In the genomic region with DNA sequence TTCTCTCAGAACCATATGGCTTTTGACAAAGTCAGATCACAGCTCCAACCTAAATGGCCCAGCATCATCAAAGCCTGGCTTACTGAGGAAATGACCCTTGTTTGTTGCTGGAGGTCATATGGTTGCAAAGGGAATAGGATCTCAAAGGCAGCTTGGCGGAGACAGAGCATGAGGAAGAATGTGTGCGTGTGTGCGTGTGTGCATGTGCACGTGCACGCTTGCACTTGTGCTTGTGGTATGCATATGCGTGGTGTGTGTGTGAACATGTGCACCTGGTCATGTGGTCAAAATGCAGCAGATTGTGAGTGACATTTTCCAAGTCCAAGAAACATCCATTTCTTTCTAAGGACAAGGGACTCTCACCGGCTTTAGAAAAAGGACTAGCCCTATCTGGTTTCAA, we compare ENCODE assay signal across 18 mouse cellular contexts.
"Had no signal": no experiment of that assay in that cellular context is flagged by ENCODE, and none has a peak within 500 bp of the region (broad histone marks: within the 10 kb centered on the region; RNA-seq: fewer than 3 reads in every experiment).

No protein-coding gene starts in this region.

- H3K27ac ChIP-seq: left cerebral cortex, adult 2 months; limb, embryonic 13.5 days; liver, embryonic 13.5 days; midbrain, embryonic 10.5 days; midbrain, embryonic 13.5 days; neural tube, embryonic 13.5 days had no signal

- H3K4me2 ChIP-seq: limb, embryonic 13.5 days; liver, embryonic 13.5 days; midbrain, embryonic 13.5 days; neural tube, embryonic 13.5 days had no signal

- H3K27me3 ChIP-seq: limb, embryonic 13.5 days; liver, embryonic 13.5 days; neural tube, embryonic 13.5 days had no signal

- H3K4me3 ChIP-seq: left cerebral cortex, adult 2 months; limb, embryonic 13.5 days; liver, embryonic 13.5 days; midbrain, embryonic 10.5 days; midbrain, embryonic 13.5 days; myocyte; neural tube, embryonic 13.5 days had no signal

- H3K9ac ChIP-seq: limb, embryonic 13.5 days; liver, embryonic 13.5 days; midbrain, embryonic 13.5 days; neural tube, embryonic 13.5 days had no signal

- ATAC-seq: midbrain, embryonic 13.5 days; midbrain, embryonic 16.5 days had no signal

- DNase-seq: kidney, adult 9 months; kidney, postnatal 14 days; kidney, postnatal 4 days; liver; liver, embryonic 13.5 days; lung, adult 2 months; lung, postnatal 14 days; lung, postnatal 4 days; retina, postnatal 1 day; thymus, adult 18-20 months; thymus, postnatal 36 days had no signal

- H3K4me1 ChIP-seq: liver, embryonic 13.5 days had no signal

- H3K9me3 ChIP-seq: limb, embryonic 13.5 days; liver, embryonic 13.5 days; midbrain, embryonic 10.5 days; midbrain, embryonic 13.5 days; neural tube, embryonic 13.5 days had no signal

- H3K36me3 ChIP-seq: limb, embryonic 13.5 days; liver, embryonic 13.5 days; midbrain, embryonic 10.5 days; midbrain, embryonic 13.5 days; neural tube, embryonic 13.5 days had no signal
